Mouse (Mus musculus): ENCODE results near the gene Top1. TPM values are rescaled to one million over a fixed set of nuclear protein-coding genes. Genes with fewer than 3 reads are reported as not detected.

Gene Top1
- polyA plus RNA-seq, 1 experiment, result 21.5 TPM

- Histone ChIP-seq H3K36me3 (ENCODE audit: control insufficient read depth, insufficient read depth) (peaks cover 39% of the 10 kb centered on the region), H3K79me2 (ENCODE audit: control insufficient read depth, insufficient read depth) (peaks cover 84% of the 10 kb centered on the region), H3K4me3 (ENCODE audit: insufficient read depth, poor library complexity, severe bottlenecking) (no peak overlapping the region), H3K79me3 (ENCODE audit: low read depth) (peaks cover 72% of the 10 kb centered on the region), H3ac (ENCODE audit: control insufficient read depth, insufficient read length, low read depth) (no peak overlapping the region), H3K27me3 (ENCODE audit: control insufficient read depth, insufficient read depth, insufficient read length) (no peaks in the 10 kb centered on the region)
- TF ChIP-seq MYOG (IDR thresholded peaks at IDR 0.05; ENCODE audit: control insufficient read depth, extremely low read depth, insufficient read length) (no peak), CEBPB (IDR thresholded peaks at IDR 0.05; ENCODE audit: low read depth) (no peak), USF1 (IDR thresholded peaks at IDR 0.05; ENCODE audit: low read depth) (no peak), CTCF (IDR thresholded peaks at IDR 0.05; ENCODE audit: control insufficient read depth, insufficient read depth, insufficient read length) (no peak), MYOD1 (IDR thresholded peaks at IDR 0.05; ENCODE audit: control insufficient read depth, insufficient read length, low read depth) (no peak), MAX (IDR thresholded peaks at IDR 0.05) (no peak), FOSL1 (IDR thresholded peaks at IDR 0.05; ENCODE audit: insufficient read depth, low read length, poor library complexity, severe bottlenecking) (no peak)
These were observed 3.4 kb downstream of the Top1 start for GRCm38 (mm10) chr2:160649072-160649471.

- TF ChIP-seq MYOG (IDR thresholded peaks at IDR 0.05; ENCODE audit: control insufficient read depth, extremely low read depth, insufficient read length) (no peak), MAX (IDR thresholded peaks at IDR 0.05) (no peak), CTCF (IDR thresholded peaks at IDR 0.05; ENCODE audit: control insufficient read depth, insufficient read depth, insufficient read length) (no peak), CEBPB (IDR thresholded peaks at IDR 0.05; ENCODE audit: low read depth) (no peak), FOSL1 (IDR thresholded peaks at IDR 0.05; ENCODE audit: insufficient read depth, low read length, poor library complexity, severe bottlenecking) (no peak), MYOD1 (IDR thresholded peaks at IDR 0.05; ENCODE audit: control insufficient read depth, insufficient read length, low read depth) (no peak), USF1 (IDR thresholded peaks at IDR 0.05; ENCODE audit: low read depth) (no peak)
- Histone ChIP-seq H3K27me3 (ENCODE audit: control insufficient read depth, insufficient read depth, insufficient read length) (no peaks in the 10 kb centered on the region), H3K79me2 (ENCODE audit: control insufficient read depth, insufficient read depth) (peaks cover 100% of the 10 kb centered on the region)
These were observed 5.5 kb downstream of the Top1 start for GRCm38 (mm10) chr2:160651165-160651564.

GRCm38 (mm10) chr2:160653218-160653617 is 7.5 kb downstream of the Top1 start:
- peaks cover 83% of the 10 kb centered on the region for H3K79me3 ChIP-seq (ENCODE audit: low read depth)
- TF ChIP-seq CEBPB (IDR thresholded peaks at IDR 0.05; ENCODE audit: low read depth), result no peak
- no peak for TF ChIP-seq USF1 (IDR thresholded peaks at IDR 0.05; ENCODE audit: low read depth)
- no peak for TF ChIP-seq MYOG (IDR thresholded peaks at IDR 0.05; ENCODE audit: control insufficient read depth, extremely low read depth, insufficient read length)
- no peak for TF ChIP-seq MYOD1 (IDR thresholded peaks at IDR 0.05; ENCODE audit: control insufficient read depth, insufficient read length, low read depth)
- TF ChIP-seq FOSL1 (IDR thresholded peaks at IDR 0.05; ENCODE audit: insufficient read depth, low read length, poor library complexity, severe bottlenecking), result no peak
- no peak for TF ChIP-seq CTCF (IDR thresholded peaks at IDR 0.05; ENCODE audit: control insufficient read depth, insufficient read depth, insufficient read length)
- TF ChIP-seq MAX (IDR thresholded peaks at IDR 0.05), result no peak
- no peaks in the 10 kb centered on the region for H3K27me3 ChIP-seq (ENCODE audit: control insufficient read depth, insufficient read depth, insufficient read length)
- H3ac ChIP-seq (ENCODE audit: control insufficient read depth, insufficient read length, low read depth), result no peak overlapping the region
- peaks cover 59% of the 10 kb centered on the region for H3K36me3 ChIP-seq (ENCODE audit: control insufficient read depth, insufficient read depth)
- H3K79me2 ChIP-seq (ENCODE audit: control insufficient read depth, insufficient read depth), result peaks cover 100% of the 10 kb centered on the region
- H3K4me3 ChIP-seq (ENCODE audit: insufficient read depth, poor library complexity, severe bottlenecking), result no peak overlapping the region

More at GRCm38 (mm10) chr2:160651165-160651564, 5.5 kb downstream of the Top1 start:
- peaks cover 57% of the 10 kb centered on the region for H3K36me3 ChIP-seq (ENCODE audit: control insufficient read depth, insufficient read depth)
- H3ac ChIP-seq (ENCODE audit: control insufficient read depth, insufficient read length, low read depth), result no peak overlapping the region
- peaks cover 91% of the 10 kb centered on the region for H3K79me3 ChIP-seq (ENCODE audit: low read depth)
- H3K4me3 ChIP-seq (ENCODE audit: insufficient read depth, poor library complexity, severe bottlenecking), result no peak overlapping the region

GRCm38 (mm10) chr2:160655561-160655960 is 9.9 kb downstream of the Top1 start:
- Histone ChIP-seq H3ac (ENCODE audit: control insufficient read depth, insufficient read length, low read depth) (no peak overlapping the region), H3K79me2 (ENCODE audit: control insufficient read depth, insufficient read depth) (peaks cover 100% of the 10 kb centered on the region), H3K27me3 (ENCODE audit: control insufficient read depth, insufficient read depth, insufficient read length) (no peaks in the 10 kb centered on the region), H3K4me3 (ENCODE audit: insufficient read depth, poor library complexity, severe bottlenecking) (no peak overlapping the region), H3K79me3 (ENCODE audit: low read depth) (peaks cover 83% of the 10 kb centered on the region), H3K36me3 (ENCODE audit: control insufficient read depth, insufficient read depth) (peaks cover 56% of the 10 kb centered on the region)
- TF ChIP-seq MAX (IDR thresholded peaks at IDR 0.05), result no peak
- no peak for TF ChIP-seq MYOD1 (IDR thresholded peaks at IDR 0.05; ENCODE audit: control insufficient read depth, insufficient read length, low read depth)
- no peak for TF ChIP-seq MYOG (IDR thresholded peaks at IDR 0.05; ENCODE audit: control insufficient read depth, extremely low read depth, insufficient read length)
- TF ChIP-seq CEBPB (IDR thresholded peaks at IDR 0.05; ENCODE audit: low read depth), result no peak
- TF ChIP-seq CTCF (IDR thresholded peaks at IDR 0.05; ENCODE audit: control insufficient read depth, insufficient read depth, insufficient read length), result no peak
- no peak for TF ChIP-seq USF1 (IDR thresholded peaks at IDR 0.05; ENCODE audit: low read depth)

- Histone ChIP-seq H3K79me3 (ENCODE audit: low read depth) (peaks cover 83% of the 10 kb centered on the region), H3K79me2 (ENCODE audit: control insufficient read depth, insufficient read depth) (peaks cover 100% of the 10 kb centered on the region), H3K27me3 (ENCODE audit: control insufficient read depth, insufficient read depth, insufficient read length) (no peaks in the 10 kb centered on the region), H3K4me3 (ENCODE audit: insufficient read depth, poor library complexity, severe bottlenecking) (no peak overlapping the region), H3ac (ENCODE audit: control insufficient read depth, insufficient read length, low read depth) (no peak overlapping the region), H3K36me3 (ENCODE audit: control insufficient read depth, insufficient read depth) (peaks cover 59% of the 10 kb centered on the region)
- TF ChIP-seq CEBPB (IDR thresholded peaks at IDR 0.05; ENCODE audit: low read depth), result no peak
These were observed 10.5 kb downstream of the Top1 start for GRCm38 (mm10) chr2:160656234-160656633.

GRCm38 (mm10) chr2:160657801-160658442 is 12.2 kb downstream of the Top1 start:
- Histone ChIP-seq H3K4me3 (ENCODE audit: insufficient read depth, poor library complexity, severe bottlenecking) (peak overlapping the region; percentile 1), H3K79me3 (ENCODE audit: low read depth) (peaks cover 86% of the 10 kb centered on the region), H3K36me3 (ENCODE audit: control insufficient read depth, insufficient read depth) (peaks cover 62% of the 10 kb centered on the region), H3ac (ENCODE audit: control insufficient read depth, insufficient read length, low read depth) (no peak overlapping the region), H3K79me2 (ENCODE audit: control insufficient read depth, insufficient read depth) (peaks cover 100% of the 10 kb centered on the region), H3K27me3 (ENCODE audit: control insufficient read depth, insufficient read depth, insufficient read length) (no peaks in the 10 kb centered on the region)
- TF ChIP-seq FOSL1 (IDR thresholded peaks at IDR 0.05; ENCODE audit: insufficient read depth, low read length, poor library complexity, severe bottlenecking) (no peak), MAX (IDR thresholded peaks at IDR 0.05) (no peak), CTCF (IDR thresholded peaks at IDR 0.05; ENCODE audit: control insufficient read depth, insufficient read depth, insufficient read length) (no peak), MYOG (IDR thresholded peaks at IDR 0.05; ENCODE audit: control insufficient read depth, extremely low read depth, insufficient read length) (no peak), USF1 (IDR thresholded peaks at IDR 0.05; ENCODE audit: low read depth) (no peak), MYOD1 (IDR thresholded peaks at IDR 0.05; ENCODE audit: control insufficient read depth, insufficient read length, low read depth) (no peak), CEBPB (IDR thresholded peaks at IDR 0.05; ENCODE audit: low read depth) (no peak)
